10 mouse cellular contexts compared by ENCODE assay signal in genomic region chr17:31982326-31983190, GRCm38 (mm10). TPM values are rescaled to one million over a fixed set of nuclear protein-coding genes. Genes with fewer than 3 reads are reported as not detected.
DNase-seq lines count a peak whose midpoint lies in the region; ATAC-seq and TF ChIP-seq lines count a peak whose summit lies in the region.
"Had no signal": no experiment of that assay in that cellular context is flagged by ENCODE, and none has a peak within 500 bp of the region (broad histone marks: within the 10 kb centered on the region; RNA-seq: fewer than 3 reads in every experiment).

No protein-coding gene starts in this region.

- H3K4me3 ChIP-seq in embryonic facial prominence, embryonic 13.5 days, result no peak overlapping the region
- H3K4me3 ChIP-seq in embryonic facial prominence, embryonic 10.5 days, result no peak overlapping the region
- H3K4me3 ChIP-seq in embryonic fibroblast, embryonic 13.5 days (ENCODE audit: insufficient read depth, low read length), result no peak overlapping the region
- no peak overlapping the region for H3K4me3 ChIP-seq in myocyte
- H3K4me3 ChIP-seq: limb, embryonic 12.5 days had no signal

- H3K27me3 ChIP-seq in embryonic facial prominence, embryonic 13.5 days, result no peaks in the 10 kb centered on the region
- no peaks in the 10 kb centered on the region; the same call in 1 of the 2 replicates for H3K27me3 ChIP-seq in embryonic facial prominence, embryonic 10.5 days (replicated peaks; ENCODE audit: low read depth, poor library complexity, severe bottlenecking)
- H3K27me3 ChIP-seq in myocyte (ENCODE audit: control insufficient read depth, insufficient read depth, insufficient read length), result no peaks in the 10 kb centered on the region
- H3K27me3 ChIP-seq: limb, embryonic 12.5 days had no signal

- no peak overlapping the region for H3K4me2 ChIP-seq in embryonic facial prominence, embryonic 13.5 days
- H3K4me2 ChIP-seq in myocyte (ENCODE audit: low read depth), result peak overlapping the region; percentile 60
- H3K4me2 ChIP-seq: limb, embryonic 12.5 days had no signal

- 61% methylated on average over 11 of the region's 11 CpGs for WGBS in embryonic facial prominence, embryonic 13.5 days
- whole genome bisulfite sequencing in embryonic facial prominence, embryonic 10.5 days, result 84% methylated on average over 11 of the region's 11 CpGs

- ATAC-seq in embryonic facial prominence, embryonic 13.5 days (ENCODE audit: insufficient number of reproducible peaks, insufficient read depth, low FRiP score, low TSS enrichment, low read depth), result 0 out of 2 replicates have a peak, but pooled peaks have one; percentile 37
- ATAC-seq in megakaryocyte-erythroid progenitor cell, adult 5-6 weeks (replicated peaks; ENCODE audit: low FRiP score, low TSS enrichment, poor library complexity, severe bottlenecking), result no peak
- ATAC-seq in erythroblast, adult 5-6 weeks (replicated peaks; ENCODE audit: low FRiP score, poor library complexity, severe bottlenecking), result no peak

- peak overlapping the region; percentile 71 for H3K27ac ChIP-seq in embryonic facial prominence, embryonic 13.5 days
- H3K27ac ChIP-seq in embryonic facial prominence, embryonic 10.5 days (replicated peaks), result no peak overlapping the region; the same call in 1 of the 2 replicates
- peak overlapping the region; percentile 95 for H3K27ac ChIP-seq in embryonic fibroblast, embryonic 13.5 days (ENCODE audit: insufficient read depth, low read length)
- H3K27ac ChIP-seq: limb, embryonic 12.5 days had no signal

- H3K9me3 ChIP-seq in embryonic facial prominence, embryonic 13.5 days, result no peaks in the 10 kb centered on the region
- H3K9me3 ChIP-seq in embryonic facial prominence, embryonic 10.5 days, result no peaks in the 10 kb centered on the region
- H3K9me3 ChIP-seq: limb, embryonic 12.5 days had no signal

- H3K79me2 ChIP-seq in myocyte (ENCODE audit: control insufficient read depth, insufficient read depth), result no peaks in the 10 kb centered on the region

- no peak overlapping the region for H3ac ChIP-seq in myocyte (ENCODE audit: control insufficient read depth, insufficient read length)

- no peak for DNase-seq in embryonic facial prominence, embryonic 10.5 days (ENCODE audit: low spot score)
- peak; percentile 78 to 85 for DNase-seq in kidney, adult 8-10 months
- DNase-seq in c-Kit-positive CD71-positive TER-119-positive erythroid progenitor cells, embryonic 14.5 days (ENCODE audit: low spot score), result no peak

- no peak overlapping the region for H3K9ac ChIP-seq in embryonic facial prominence, embryonic 13.5 days
- H3K9ac ChIP-seq: limb, embryonic 12.5 days had no signal

- TF ChIP-seq POLR2A in embryonic fibroblast, embryonic 13.5 days (IDR thresholded peaks at IDR 0.05; ENCODE audit: low read depth, low read length), result peak; percentile 12; the same call in 1 of the 2 replicates
- no peak for TF ChIP-seq POLR2A in myocyte (IDR thresholded peaks at IDR 0.05; ENCODE audit: insufficient read length, low read depth)

- H3K36me3 ChIP-seq in embryonic facial prominence, embryonic 13.5 days, result no peaks in the 10 kb centered on the region
- H3K36me3 ChIP-seq in embryonic facial prominence, embryonic 10.5 days (replicated peaks), result no peaks in the 10 kb centered on the region
- H3K36me3 ChIP-seq in myocyte (ENCODE audit: control insufficient read depth, insufficient read depth), result no peaks in the 10 kb centered on the region
- H3K36me3 ChIP-seq: limb, embryonic 12.5 days had no signal

- peaks cover 27% of the 10 kb centered on the region; the same call in 1 of the 2 replicates for H3K4me1 ChIP-seq in embryonic facial prominence, embryonic 13.5 days
- peaks cover 24% of the 10 kb centered on the region for H3K4me1 ChIP-seq in embryonic facial prominence, embryonic 10.5 days
- peaks cover 15% of the 10 kb centered on the region; the same call in 1 of the 2 replicates for H3K4me1 ChIP-seq in embryonic fibroblast, embryonic 13.5 days (ENCODE audit: control insufficient read depth, insufficient read depth, low read length)
- H3K4me1 ChIP-seq: limb, embryonic 12.5 days had no signal

- TF ChIP-seq CTCF in embryonic fibroblast, embryonic 13.5 days (IDR thresholded peaks at IDR 0.05; ENCODE audit: borderline replicate concordance, insufficient read depth, low read length), result no peak

TF ChIP-seq in myocyte, 11 proteins besides CTCF, POLR2A, EP300 and RAD21:
- peak; percentile 79 for TF ChIP-seq TCF3 (IDR thresholded peaks at IDR 0.05; ENCODE audit: insufficient read length, low read depth)
- no peak for TF ChIP-seq E2F4 (IDR thresholded peaks at IDR 0.05; ENCODE audit: insufficient read depth)
- TF ChIP-seq POLR2AphosphoS2 (IDR thresholded peaks at IDR 0.05; ENCODE audit: insufficient read length, low read depth), result no peak
- TF ChIP-seq MAX (IDR thresholded peaks at IDR 0.05; ENCODE audit: low read depth), result no peak
- TF ChIP-seq CEBPB (IDR thresholded peaks at IDR 0.05; ENCODE audit: insufficient read depth, poor library complexity, severe bottlenecking), result peak; percentile 93
- no peak for TF ChIP-seq SRF (IDR thresholded peaks at IDR 0.05; ENCODE audit: control insufficient read depth, insufficient read length, low read depth)
- TF ChIP-seq MYOD1 (IDR thresholded peaks at IDR 0.05; ENCODE audit: control insufficient read depth in 1 of 3, insufficient read length in 2 of 3, low read depth in 2 of 3), result peak in 2 of 3 experiments; percentile 9 to 69
- TF ChIP-seq MYOG (IDR thresholded peaks at IDR 0.05; ENCODE audit: control insufficient read depth in 1 of 3, insufficient read depth in 1 of 3, insufficient read length in 2 of 3, low read depth in 2 of 3), result peak in 1 of 3 experiments; percentile 80
- TF ChIP-seq TCF12 (IDR thresholded peaks at IDR 0.05; ENCODE audit: insufficient read depth, poor library complexity, severe bottlenecking), result peak; percentile 32
- TF ChIP-seq USF1 (IDR thresholded peaks at IDR 0.05; ENCODE audit: low read depth), result no peak
- no peak for TF ChIP-seq REST (IDR thresholded peaks at IDR 0.05; ENCODE audit: insufficient read depth, insufficient read length)

RNA-seq across cellular contexts. Expression of gene Rrp1b, which starts 53.3 kb away (rescaled TPM):
- 75.8 and 82.2 TPM in 2 replicates for polyA plus RNA-seq in embryonic facial prominence, embryonic 13.5 days (2015; fragmentation: Nextera tagmentation; extraction: Ambion mirVana)
- polyA plus RNA-seq in embryonic facial prominence, embryonic 10.5 days (2016; fragmentation: Nextera tagmentation; extraction: Ambion mirVana), result 109 and 122 TPM in 2 replicates
- polyA plus RNA-seq in embryonic fibroblast, embryonic 13.5 days (2011; ENCODE audit: insufficient read length, low read depth, missing spikeins), result 30.0 and 38.6 TPM in 2 replicates
- 13.1 TPM for polyA plus RNA-seq in myocyte (2012; fragmentation: generic; extraction: Trizol)
- 63.6 and 66.2 TPM in 2 replicates for total RNA-seq in megakaryocyte-erythroid progenitor cell, adult 5-6 weeks (2014; fragmentation: Nextera tagmentation)
- 70.4 and 95.9 TPM in 2 replicates for total RNA-seq in megakaryocyte-erythroid progenitor cell, adult 5-6 weeks (2017)
- 6.3 and 13.1 TPM in 2 replicates for total RNA-seq in erythroblast, adult 5-6 weeks (2015; ENCODE audit: low replicate concordance)
- total RNA-seq in erythroblast, adult 5-6 weeks (2017; ENCODE audit: low replicate concordance), result 5.2 and 5.4 TPM in 2 replicates

RNA-seq across cellular contexts. Expression of gene Hsf2bp, which starts 53.6 kb away (rescaled TPM):
- 0.41 and 0.56 TPM in 2 replicates for polyA plus RNA-seq in embryonic facial prominence, embryonic 13.5 days (2015; fragmentation: Nextera tagmentation; extraction: Ambion mirVana)
- 0.44 and 0.54 TPM in 2 replicates for polyA plus RNA-seq in embryonic facial prominence, embryonic 10.5 days (2016; fragmentation: Nextera tagmentation; extraction: Ambion mirVana)
- not detected in 2 replicates for polyA plus RNA-seq in embryonic fibroblast, embryonic 13.5 days (2011; ENCODE audit: insufficient read length, low read depth, missing spikeins)
- 4.9 TPM for polyA plus RNA-seq in myocyte (2012; fragmentation: generic; extraction: Trizol)
- total RNA-seq in megakaryocyte-erythroid progenitor cell, adult 5-6 weeks (2014; fragmentation: Nextera tagmentation), result 0.47 TPM in 1 of 2 replicates, not detected in the other
- 0.46 TPM in 1 of 2 replicates, not detected in the other for total RNA-seq in megakaryocyte-erythroid progenitor cell, adult 5-6 weeks (2017)
- total RNA-seq in erythroblast, adult 5-6 weeks (2015; ENCODE audit: low replicate concordance), result not detected in 2 replicates
- not detected in 2 replicates for total RNA-seq in erythroblast, adult 5-6 weeks (2017; ENCODE audit: low replicate concordance)
- total RNA-seq: neutrophil, adult 5-6 weeks had no signal

Comparison
In these comparisons a context has a peak if more than half of its experiments do, and no peak if none do; other contexts are left out.
1. DNase-seq: peak in kidney, adult 8-10 months (2 of 2); none in embryonic facial prominence, embryonic 10.5 days (single experiment) and c-Kit-positive CD71-positive TER-119-positive erythroid progenitor cells, embryonic 14.5 days (single experiment).